Mouse (Mus musculus) adrenal gland, adult 18-20 months (tissue): ENCODE data around the gene Dnal4. TPM values are rescaled to one million over a fixed set of nuclear protein-coding genes. Genes with fewer than 3 reads are reported as not detected.
A peak's percentile ranks its signal among the peaks of the same experiment; 100 is the strongest.

Experiments used
- DNase-seq, 2 experiments: peaks; one replicate each; pipeline ENCODE4 v3.0.0; 2021 to 2022; ENCODE audit warnings: low spot score in 2 of 2
- total RNA-seq, 2 experiments: library from RNA; stranded (reverse); gene quantifications; 1 replicate in 1 of 2; 2 replicates in 1 of 2; pipeline ENCODE4 v1.2.3; 2021

Gene Dnal4
- total RNA-seq, 2 experiments from 2014 or later = 15.0 to 16.6 TPM

DNA sequence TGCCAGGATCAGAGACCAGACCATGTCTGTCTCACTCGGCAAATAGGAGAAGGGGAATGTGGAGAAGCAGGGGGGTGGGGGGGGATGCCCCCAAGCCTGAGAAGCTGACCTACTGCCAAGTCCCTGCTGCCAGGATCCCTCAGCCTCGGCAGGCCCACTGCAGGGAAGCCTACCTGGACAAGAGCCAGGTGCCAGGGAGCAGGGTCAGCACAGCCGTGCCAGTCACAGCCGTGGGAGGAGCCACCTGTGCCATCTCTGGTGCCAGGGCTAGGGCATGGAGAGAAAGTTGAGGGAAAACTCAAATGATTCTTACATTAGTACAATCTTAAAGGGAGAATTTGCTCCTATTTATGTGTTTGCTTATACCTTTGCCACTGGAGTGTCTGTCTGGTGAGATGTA lies 24.7 kb upstream of the Dnal4 start:
- no peak for DNase-seq

- no peak for DNase-seq
These were observed 24.0 kb upstream of the Dnal4 start for GRCm38 (mm10) chr15:79801646-79802045.

DNA sequence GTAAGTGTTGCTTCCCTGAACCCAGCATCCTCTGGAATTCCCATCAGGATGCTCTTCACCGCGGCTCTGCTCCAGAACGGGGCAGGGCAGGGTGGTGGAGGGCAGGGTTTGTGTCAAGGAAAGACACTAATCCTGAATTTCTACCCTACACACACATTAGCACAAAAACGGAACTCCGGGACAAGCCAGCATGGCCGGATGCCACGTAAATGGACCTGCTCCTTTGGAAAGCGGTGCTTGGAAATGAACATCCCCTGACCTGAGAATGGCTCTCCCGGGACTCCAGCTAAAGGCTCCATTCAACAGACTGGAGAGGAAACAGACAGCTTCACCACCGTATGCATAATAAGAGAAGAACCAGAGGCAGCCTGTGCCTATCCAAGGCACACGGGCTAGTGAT lies 23.1 kb upstream of the Dnal4 start:
- DNase-seq = no peak

DNA sequence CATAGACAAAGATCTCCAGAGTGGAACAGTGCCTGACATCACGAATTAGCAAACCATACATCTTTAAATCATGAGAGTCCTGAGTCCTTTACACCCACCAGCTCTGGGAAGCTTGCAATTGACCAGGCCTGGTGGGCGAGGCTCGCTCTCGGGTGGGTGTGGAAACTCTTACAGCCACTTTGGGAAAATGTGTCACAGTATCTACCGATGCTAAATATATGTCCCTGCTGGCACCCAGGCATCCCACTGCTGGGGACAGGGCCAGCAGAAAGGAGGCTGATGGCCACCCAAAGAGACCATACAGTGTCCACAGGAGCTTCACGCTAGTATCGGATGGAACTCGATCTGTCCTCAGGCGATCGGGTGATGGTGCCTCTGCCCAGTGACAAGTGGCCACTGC lies 20.9 kb upstream of the Dnal4 start:
- DNase-seq = no peak

GRCm38 (mm10) chr15:79797680-79798079 lies 20.0 kb upstream of the Dnal4 start:
- DNase-seq = no peak

- no peak for DNase-seq
These were observed 19.4 kb upstream of the Dnal4 start for GRCm38 (mm10) chr15:79797096-79797495.

- DNase-seq = no peak
These were observed 18.6 kb upstream of the Dnal4 start for GRCm38 (mm10) chr15:79796256-79796655.

DNA sequence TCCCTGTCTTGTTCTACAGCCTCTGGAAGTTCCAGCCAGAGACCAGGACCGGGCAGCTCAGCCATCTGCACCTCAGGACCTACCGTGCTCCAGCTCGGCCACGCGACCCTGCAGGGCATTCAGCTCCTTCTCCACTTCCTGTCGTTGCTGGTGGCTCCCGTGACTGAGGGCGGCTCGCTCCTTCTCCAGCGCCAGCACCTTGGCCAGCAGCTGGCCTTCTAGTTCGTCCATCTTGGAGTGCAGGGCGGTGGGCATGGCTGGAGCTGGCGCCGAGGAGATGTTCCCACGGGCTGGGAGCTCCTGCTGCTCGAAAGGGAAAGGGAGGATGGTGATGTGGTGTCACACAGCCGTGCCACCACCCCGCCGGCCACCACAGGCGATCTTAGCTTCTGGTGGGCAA lies 16.5 kb upstream of the Dnal4 start:
- DNase-seq = no peak

DNA sequence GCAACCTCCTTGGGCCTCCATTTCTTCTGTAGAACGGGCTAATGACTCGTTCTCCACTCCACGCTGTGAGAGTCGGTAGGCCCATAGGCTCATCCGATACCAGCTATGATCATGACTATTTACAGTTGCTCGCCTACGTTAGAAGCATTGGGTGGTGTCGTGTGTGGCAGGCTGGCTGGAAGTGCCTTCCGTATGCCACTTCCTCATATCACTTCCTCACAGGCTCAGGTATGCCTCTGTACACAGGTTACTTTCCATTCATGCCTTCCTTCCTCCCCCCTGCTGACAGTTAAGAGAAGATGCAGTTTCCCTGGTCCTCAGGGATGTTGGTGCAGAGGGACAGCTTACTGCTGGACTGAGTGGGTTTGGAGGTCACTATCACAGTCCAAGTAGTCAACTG lies 15.4 kb upstream of the Dnal4 start:
- DNase-seq = no peak

DNA sequence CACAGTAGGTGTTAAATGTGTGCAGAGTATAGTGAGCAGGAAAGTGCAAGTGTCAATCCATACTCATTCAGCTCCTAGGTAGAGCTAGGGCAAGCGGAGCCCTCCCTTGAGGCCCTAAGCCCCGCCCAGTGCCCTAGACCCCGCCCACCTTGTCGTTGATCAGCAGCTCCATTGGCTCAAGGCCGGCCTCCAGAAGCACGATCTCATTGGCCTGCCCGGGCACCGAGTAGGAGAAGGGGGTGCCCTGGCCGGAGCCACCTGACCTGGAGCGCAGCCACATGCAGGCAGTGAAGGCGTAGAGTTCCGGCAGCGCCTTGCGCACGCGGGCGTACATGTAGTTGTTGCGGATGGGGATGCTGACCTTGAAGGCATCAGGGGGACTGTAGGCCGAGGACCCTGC lies 14.8 kb upstream of the Dnal4 start:
- DNase-seq = no peak

DNA sequence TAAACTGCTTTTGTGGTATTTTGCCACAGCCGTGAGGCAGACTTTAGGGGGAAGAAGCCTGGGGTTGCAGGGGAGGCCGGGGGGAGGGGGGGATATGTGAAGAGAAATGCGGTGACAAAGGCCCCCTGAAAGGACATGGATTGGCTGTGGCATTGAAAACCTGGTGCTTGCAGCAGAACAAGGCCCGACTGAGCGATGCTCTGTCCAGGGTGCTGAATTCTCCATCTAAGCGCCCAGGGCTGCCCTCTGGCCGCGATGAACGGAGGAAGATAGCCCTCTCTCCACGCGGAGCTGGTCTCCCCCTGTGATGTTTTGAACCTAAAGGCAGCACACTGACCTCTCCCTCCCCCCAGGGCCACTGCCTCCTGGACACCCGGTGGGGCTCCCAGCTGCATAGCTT lies 13.9 kb upstream of the Dnal4 start:
- peak; percentile 37 to 50 for DNase-seq

DNA sequence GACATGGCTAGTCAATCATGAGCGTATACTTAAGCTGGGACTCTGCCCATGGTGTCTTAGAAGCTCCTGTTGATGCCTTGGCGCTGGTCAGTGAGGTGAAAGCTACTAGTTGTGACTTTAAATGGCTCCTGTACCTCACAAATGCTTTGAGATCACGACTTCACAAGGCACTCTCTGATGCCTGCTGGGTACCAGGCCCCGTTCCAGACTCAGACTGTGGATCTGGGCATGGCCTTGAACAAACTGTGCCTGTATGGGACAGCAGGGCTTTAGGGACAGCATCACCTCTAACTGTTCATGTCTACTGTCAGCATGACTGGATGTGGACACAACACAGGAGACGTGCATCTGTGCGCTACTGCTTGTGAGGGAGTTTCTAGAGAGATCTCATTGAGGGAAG lies 13.3 kb upstream of the Dnal4 start:
- no peak for DNase-seq

GRCm38 (mm10) chr15:79790111-79790510 lies 12.5 kb upstream of the Dnal4 start:
- no peak for DNase-seq

DNA sequence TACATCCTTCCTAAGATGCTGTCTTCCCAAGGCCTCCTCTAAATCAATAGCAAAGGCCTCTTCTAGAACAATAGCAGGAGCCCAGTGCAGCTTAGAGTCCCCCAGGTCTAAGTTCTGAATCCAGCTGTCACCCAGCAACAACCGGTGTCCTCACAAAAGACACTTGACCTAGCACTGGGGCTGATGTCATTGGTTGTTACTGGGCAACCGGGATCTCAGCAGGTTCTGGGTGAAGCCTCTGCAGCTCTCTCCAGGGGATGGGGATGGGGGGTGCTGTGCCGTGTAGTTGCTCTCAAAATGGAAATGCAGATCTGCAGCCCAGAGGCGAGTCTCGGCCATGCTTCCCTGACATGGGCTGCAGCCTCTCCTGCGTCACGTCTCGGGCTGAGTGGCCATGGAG lies 10.2 kb upstream of the Dnal4 start:
- no peak for DNase-seq

DNA sequence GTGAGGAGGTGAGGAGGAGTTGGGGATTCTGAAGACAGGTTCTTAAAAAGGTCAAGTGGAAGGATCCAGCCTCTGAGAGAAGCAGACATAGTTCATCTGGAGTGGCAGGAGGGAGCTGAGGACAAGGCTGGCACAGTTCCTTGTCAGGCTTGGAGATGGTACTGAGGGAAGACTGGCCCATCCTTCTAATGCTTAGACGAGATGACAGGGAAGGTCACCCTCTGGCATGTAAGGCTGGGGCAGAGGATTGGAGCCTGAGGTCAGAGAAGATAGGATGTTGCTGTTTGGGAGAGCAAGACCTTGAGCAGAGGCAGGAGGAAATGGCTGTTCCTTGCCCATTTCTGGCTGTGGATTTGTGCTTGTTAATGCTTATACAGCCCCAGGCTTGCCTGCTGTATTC lies 7.4 kb upstream of the Dnal4 start:
- no peak for DNase-seq

DNA sequence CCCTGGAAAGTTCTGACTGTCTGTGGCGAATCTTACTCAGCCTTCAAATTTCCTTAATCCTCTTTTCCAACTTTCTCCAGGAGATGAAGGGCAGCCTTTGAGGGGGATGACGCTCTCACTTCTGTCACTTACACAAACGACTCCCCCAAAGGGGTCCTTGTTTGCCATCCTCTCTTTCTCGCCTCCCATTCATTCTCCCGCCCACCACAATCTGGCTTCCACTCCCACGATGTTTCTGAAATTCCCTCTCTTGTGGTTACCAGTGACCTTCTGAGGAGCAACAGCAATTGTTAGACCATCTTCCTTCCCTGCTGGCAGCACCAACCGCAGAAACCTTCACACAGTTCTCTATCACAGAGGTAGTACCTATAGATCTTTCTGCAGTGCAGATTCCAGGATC lies 2.0 kb downstream of the Dnal4 start:
- DNase-seq = no peak

GRCm38 (mm10) chr15:79774117-79775027 lies 3.3 kb downstream of the Dnal4 start:
- DNase-seq = peak; percentile 84 to 90

- no peak for DNase-seq
These were observed 6.9 kb downstream of the Dnal4 start for GRCm38 (mm10) chr15:79770629-79771240.

- DNase-seq = no peak
These were observed 9.3 kb downstream of the Dnal4 start for GRCm38 (mm10) chr15:79768302-79768701.

DNA sequence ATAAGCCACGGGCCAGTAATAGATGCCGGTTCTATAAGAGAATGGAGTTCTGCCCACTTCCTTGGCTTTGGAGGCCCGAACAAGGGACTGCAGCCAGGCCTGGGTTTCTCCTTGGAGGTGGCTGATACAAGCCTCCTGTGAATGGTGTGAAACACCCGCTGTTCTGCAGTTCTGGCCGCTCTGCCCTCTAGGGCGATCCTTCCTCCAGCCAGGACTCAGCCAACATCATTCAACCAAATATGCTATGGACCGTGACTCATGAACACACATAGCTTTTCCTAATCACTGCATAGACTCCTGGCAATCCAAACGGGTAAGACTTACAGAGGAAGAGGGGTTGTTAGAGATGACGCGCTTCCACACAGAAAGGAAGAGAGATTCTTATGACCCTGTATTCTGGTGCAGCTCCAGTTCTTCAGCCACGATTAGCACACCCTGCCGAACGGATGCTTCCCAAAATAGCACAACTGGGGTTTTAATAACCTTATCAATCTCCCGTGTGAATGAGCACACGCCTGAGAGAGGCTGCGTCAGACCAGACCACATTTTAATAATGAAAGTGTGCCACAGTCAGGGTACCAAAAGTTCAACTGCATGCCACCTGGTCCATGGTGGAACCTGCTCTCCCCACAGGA lies 10.2 kb downstream of the Dnal4 start:
- no peak for DNase-seq

GRCm38 (mm10) chr15:79766586-79767071 lies 11.0 kb downstream of the Dnal4 start:
- no peak for DNase-seq

DNA sequence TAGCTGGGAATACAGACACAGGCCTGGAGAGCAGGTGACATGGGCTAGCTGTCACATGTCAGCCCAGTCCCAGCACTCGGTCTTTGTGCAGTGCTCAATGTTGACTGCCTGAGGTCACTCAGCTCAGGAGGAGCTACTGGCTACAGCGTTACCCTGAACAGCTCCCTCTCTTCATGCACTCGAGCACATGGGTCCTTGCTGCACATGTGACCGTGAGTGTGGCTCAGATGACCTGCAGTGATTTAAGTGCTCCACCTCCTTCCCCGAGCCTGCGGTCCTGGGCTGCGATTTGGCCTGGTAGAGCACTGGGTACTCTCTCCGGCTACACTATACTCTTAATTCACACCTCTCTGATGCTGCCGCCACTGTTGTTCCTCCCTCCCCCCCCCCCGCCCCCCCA lies 11.5 kb downstream of the Dnal4 start:
- no peak for DNase-seq
